Mouse (Mus musculus) left cerebral cortex, adult 18-20 months (tissue): Measurements from ENCODE around the gene Olfr1377. TPM values are rescaled to one million over a fixed set of nuclear protein-coding genes. Genes with fewer than 3 reads are reported as not detected.
"Not testable (repeated sequence)": the region's sequence is repeated elsewhere in the genome, so short reads cannot be mapped to it uniquely, and the experiment has no call there.

Experiments used
- DNase-seq, 2 experiments: peaks; one replicate each; pipeline ENCODE4 v3.0.0; 2021 to 2022; ENCODE audit warnings: low spot score in 2 of 2, mixed read lengths in 1 of 2
- long read RNA-seq, 2 experiments: library from polyadenylated mRNA; stranded (forward); transcript quantifications; one replicate each; pipeline ENCODE4 v2.0.0; 2021
- total RNA-seq, 2 experiments: library from RNA; stranded (reverse); gene quantifications; 2 replicates each; pipeline ENCODE4 v1.2.3; 2021

The Olfr1377 gene
- not detected for total RNA-seq
- long read RNA-seq, experiment 1: 0 reads
- long read RNA-seq, experiment 2: 0 reads

- no peak for DNase-seq
Measured at GRCm38 (mm10) chr11:50981667-50982066, at the start of gene Olfr1377. TSS of gene Olfr1377 (plus strand) at chr11:50981967.

GRCm38 (mm10) chr11:50932040-50932439 lies 49.7 kb upstream of the Olfr1377 start:
- no peak for DNase-seq

- DNase-seq: no peak
Measured at GRCm38 (mm10) chr11:50938435-50938834, 43.3 kb upstream of the Olfr1377 start.

- peak; percentile 16 to 31 for DNase-seq
Measured at GRCm38 (mm10) chr11:50939621-50940366, 42.0 kb upstream of the Olfr1377 start.

GRCm38 (mm10) chr11:50942386-50942785 lies 39.4 kb upstream of the Olfr1377 start:
- DNase-seq: no peak

- no peak for DNase-seq
Measured at GRCm38 (mm10) chr11:50943506-50943905, 38.3 kb upstream of the Olfr1377 start, which contains the start of gene 4933414I15Rik. TSS of gene 4933414I15Rik (minus strand) at chr11:50943765.

GRCm38 (mm10) chr11:50952290-50952689 lies 29.5 kb upstream of the Olfr1377 start:
- peak; percentile 33 to 36 for DNase-seq

- no peak for DNase-seq
Measured at GRCm38 (mm10) chr11:50953665-50954064, 28.1 kb upstream of the Olfr1377 start, which contains the start of gene Prop1. TSS of gene Prop1 (minus strand) at chr11:50953765.

- no peak for DNase-seq
Measured at GRCm38 (mm10) chr11:50964886-50965285, 16.9 kb upstream of the Olfr1377 start.

- DNase-seq: no peak
Measured at GRCm38 (mm10) chr11:50966230-50966629, 15.5 kb upstream of the Olfr1377 start, which contains the start of gene Olfr1378. TSS of gene Olfr1378 (plus strand) at chr11:50966530.

- no peak for DNase-seq
Measured at GRCm38 (mm10) chr11:50977216-50977615, 4.6 kb upstream of the Olfr1377 start.

- no peak for DNase-seq
Measured at GRCm38 (mm10) chr11:51003296-51003695, 21.5 kb downstream of the Olfr1377 start, which contains the start of gene Olfr51. TSS of gene Olfr51 (plus strand) at chr11:51003596.

GRCm38 (mm10) chr11:51011821-51012220 lies 30.1 kb downstream of the Olfr1377 start:
- no peak for DNase-seq

GRCm38 (mm10) chr11:51013936-51014335 lies 32.2 kb downstream of the Olfr1377 start, which contains the start of gene Olfr54:
TSS of gene Olfr54 (plus strand) at chr11:51014236.
- DNase-seq: no peak

- no peak for DNase-seq
Measured at GRCm38 (mm10) chr11:51016341-51016740, 34.6 kb downstream of the Olfr1377 start.

GRCm38 (mm10) chr11:51026811-51027210 lies 45.0 kb downstream of the Olfr1377 start:
- not testable (repeated sequence) for DNase-seq

- DNase-seq: not testable (repeated sequence)
Measured at GRCm38 (mm10) chr11:51029381-51029780, 47.6 kb downstream of the Olfr1377 start.

GRCm38 (mm10) chr11:51030225-51030624 lies 48.5 kb downstream of the Olfr1377 start:
- no peak for DNase-seq

- DNase-seq: peak in 1 of 2 experiments; percentile 7
Measured at GRCm38 (mm10) chr11:51032851-51033250, 51.1 kb downstream of the Olfr1377 start.

GRCm38 (mm10) chr11:51034141-51034540 lies 52.4 kb downstream of the Olfr1377 start:
- not testable (repeated sequence) for DNase-seq

GRCm38 (mm10) chr11:51035951-51036350 lies 54.2 kb downstream of the Olfr1377 start:
- no peak for DNase-seq
